Mouse (Mus musculus) lung, postnatal 0 days (tissue): ENCODE data around the gene Tnfrsf13c.

Source experiments
- CTCF ChIP-seq: IDR thresholded peaks from 2 replicates; pipeline ENCODE4 v1.5.1; 2016; ENCODE audit warnings: antibody characterized with exemption, mild to moderate bottlenecking
- EP300 ChIP-seq: IDR thresholded peaks from 2 replicates; pipeline ENCODE4 v1.6.1; 2016; ENCODE audit warnings: antibody characterized with exemption, mild to moderate bottlenecking, control low read depth

DNA sequence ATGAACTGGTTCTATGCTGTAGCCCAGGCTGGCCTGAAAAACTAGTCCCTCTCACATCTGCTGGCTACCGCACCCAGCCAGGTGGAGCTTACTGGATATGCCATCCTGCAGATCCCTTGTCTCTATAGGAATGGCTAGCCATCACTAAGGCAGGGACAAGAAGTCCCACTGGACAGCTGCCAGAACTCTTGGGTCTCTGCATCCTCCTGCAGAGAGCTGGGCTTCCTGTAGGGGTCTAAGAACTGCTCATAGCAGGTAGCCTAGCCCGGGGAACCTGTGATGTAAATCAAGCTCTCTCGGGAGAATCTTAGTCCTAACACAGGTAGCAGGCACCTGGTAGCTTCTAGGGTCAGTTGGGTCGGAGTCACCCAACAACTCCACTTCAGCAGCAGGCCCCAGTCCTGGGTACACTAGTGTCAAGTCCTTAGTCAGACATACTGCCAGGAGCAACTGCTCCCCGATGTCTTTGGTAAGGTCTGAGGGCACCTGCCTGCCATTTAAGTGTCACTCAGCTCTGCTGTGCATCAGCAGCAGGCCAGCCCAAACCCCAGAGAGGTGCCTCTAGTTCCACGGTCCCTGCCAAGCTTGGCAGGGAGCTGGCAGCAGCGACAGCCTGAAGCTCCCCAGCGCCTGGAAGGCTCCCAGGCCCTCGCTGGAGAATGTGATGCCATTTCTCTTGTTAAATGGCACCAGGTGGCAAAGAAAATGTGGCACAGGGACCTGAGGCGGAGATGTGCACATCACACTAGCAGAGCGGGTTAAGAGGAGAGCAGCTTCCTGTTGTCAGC lies 7.6 kb upstream of the Tnfrsf13c start:
- no peak for TF ChIP-seq CTCF
- TF ChIP-seq EP300, result no peak
